Mouse (Mus musculus) liver, embryonic 16.5 days (tissue): ENCODE measurements around the gene Hnf4a. TPM values are rescaled to one million over a fixed set of nuclear protein-coding genes. Genes with fewer than 3 reads are reported as not detected.

Source experiments
- ATAC-seq: fragments of 200-750 bp; cut with Nextera tagmentation; 2 replicates; pipeline ENCODE4 v1.8.0; 2017; ENCODE audit warnings: low read depth, mild to moderate bottlenecking, moderate number of reproducible peaks, moderate library complexity
- H3K27ac ChIP-seq: fragments of 300-500 bp; sonication (generic); 2 replicates; pipeline ENCODE4 v1.5.1; 2014; ENCODE audit warnings: mild to moderate bottlenecking, low read length
- H3K27me3 ChIP-seq: fragments of 300-500 bp; sonication (generic); 2 replicates; pipeline ENCODE4 v1.6.1; 2014; ENCODE audit warnings: low read depth, low read length, mixed read lengths; ENCODE audit not compliant: control insufficient read depth, insufficient read depth
- H3K36me3 ChIP-seq: fragments of 300-500 bp; sonication (generic); 2 replicates; pipeline ENCODE4 v1.6.1; 2014; ENCODE audit warnings: mild to moderate bottlenecking; ENCODE audit not compliant: control insufficient read depth, insufficient read depth
- H3K4me1 ChIP-seq: fragments of 300-500 bp; sonication (generic); 2 replicates; pipeline ENCODE4 v1.6.1; 2014; ENCODE audit warnings: low read depth, low read length, mixed read lengths; ENCODE audit not compliant: control insufficient read depth
- H3K4me2 ChIP-seq: fragments of 300-500 bp; sonication (generic); 2 replicates; pipeline ENCODE4 v1.6.1; 2014; ENCODE audit warnings: low read depth, low read length, mixed read lengths
- H3K4me3 ChIP-seq: fragments of 300-500 bp; sonication (generic); 2 replicates; pipeline ENCODE4 v1.5.1; 2014; ENCODE audit warnings: low read depth, mild to moderate bottlenecking, low read length
- H3K9ac ChIP-seq: fragments of 300-500 bp; sonication (generic); 2 replicates; pipeline ENCODE4 v1.6.1; 2014; ENCODE audit warnings: low read depth, low read length
- H3K9me3 ChIP-seq: fragments of 300-500 bp; sonication (generic); replicated peaks from 2 replicates; pipeline ENCODE4 v1.6.1; 2016; ENCODE audit warnings: low read length; ENCODE audit not compliant: control insufficient read depth
- WGBS: fragments of 180-500 bp; shearing (Covaris S2); extraction: QIAGEN DNeasy Blood & Tissue Kit; methylation state at CpG from one replicate; pipeline ENCODE4 v1.1.7; 2014; ENCODE audit not compliant: insufficient replicate concordance; 5-methylcytosine and 5-hydroxymethylcytosine counted together
- polyA plus RNA-seq: library from polyadenylated mRNA; unstranded; fragments of >200 nt; fragmentation: Nextera tagmentation; extraction: Ambion mirVana; gene quantifications from 2 replicates; pipeline ENCODE4 v1.2.1, GENCODE M21; 2015

The Hnf4a gene
- polyA plus RNA-seq, 1 experiment from 2014 or later: 21.1 TPM

DNA sequence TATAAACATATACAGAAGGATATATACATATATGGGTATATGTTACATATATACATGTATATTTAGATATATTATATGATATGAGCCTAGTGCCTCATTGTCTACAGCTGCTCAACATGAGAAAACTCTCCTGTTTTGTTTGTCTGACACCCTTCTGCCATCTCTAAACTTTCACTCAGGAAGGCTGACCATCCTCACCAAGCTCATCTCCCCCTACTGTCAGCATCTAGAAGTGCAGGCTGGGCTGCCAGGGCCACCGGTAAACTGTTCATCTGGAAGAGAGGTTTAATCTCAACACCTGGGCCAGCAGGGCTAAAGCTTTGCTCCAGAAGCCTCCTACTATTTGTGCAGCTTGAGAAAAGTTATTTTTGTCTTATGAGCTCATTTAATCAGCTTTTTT, 92.6 kb downstream of the Hnf4a start:
- no peak overlapping the region for H3K4me3 ChIP-seq
- no peaks in the 10 kb centered on the region for H3K9me3 ChIP-seq
- no peak overlapping the region for H3K27ac ChIP-seq
- WGBS: 0% methylated on average over 1 of the region's 1 CpGs
- no peaks in the 10 kb centered on the region for H3K36me3 ChIP-seq
- ATAC-seq: no peak
- no peaks in the 10 kb centered on the region for H3K27me3 ChIP-seq
- peaks cover 49% of the 10 kb centered on the region for H3K4me1 ChIP-seq
- no peak overlapping the region for H3K4me2 ChIP-seq
- H3K9ac ChIP-seq: no peak overlapping the region

DNA sequence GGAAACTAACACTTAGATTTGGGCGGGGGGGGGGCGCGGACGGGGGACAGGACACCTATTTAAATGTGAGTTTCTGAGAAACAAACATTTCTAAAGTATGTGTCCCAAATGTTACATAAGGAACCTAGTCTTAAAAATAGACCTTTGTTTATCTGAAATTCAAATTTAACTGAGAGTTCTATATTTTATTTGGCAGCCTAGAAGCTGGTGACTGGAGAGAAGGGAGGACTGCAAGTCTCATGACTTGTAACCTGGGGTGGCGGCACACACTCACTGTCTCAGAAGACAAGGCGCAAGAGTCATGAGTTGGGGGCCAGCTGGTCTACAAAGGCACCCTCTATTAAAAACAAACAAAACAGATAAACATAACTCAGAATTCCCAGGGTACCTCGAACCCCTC, 94.5 kb downstream of the Hnf4a start:
- Histone ChIP-seq H3K9me3 (no peaks in the 10 kb centered on the region), H3K27ac (no peak overlapping the region), H3K36me3 (no peaks in the 10 kb centered on the region), H3K4me3 (no peak overlapping the region), H3K4me1 (peaks cover 42% of the 10 kb centered on the region), H3K9ac (no peak overlapping the region), H3K4me2 (no peak overlapping the region), H3K27me3 (no peaks in the 10 kb centered on the region)
- WGBS: 83% methylated on average over 7 of the region's 7 CpGs
- no peak for ATAC-seq

DNA sequence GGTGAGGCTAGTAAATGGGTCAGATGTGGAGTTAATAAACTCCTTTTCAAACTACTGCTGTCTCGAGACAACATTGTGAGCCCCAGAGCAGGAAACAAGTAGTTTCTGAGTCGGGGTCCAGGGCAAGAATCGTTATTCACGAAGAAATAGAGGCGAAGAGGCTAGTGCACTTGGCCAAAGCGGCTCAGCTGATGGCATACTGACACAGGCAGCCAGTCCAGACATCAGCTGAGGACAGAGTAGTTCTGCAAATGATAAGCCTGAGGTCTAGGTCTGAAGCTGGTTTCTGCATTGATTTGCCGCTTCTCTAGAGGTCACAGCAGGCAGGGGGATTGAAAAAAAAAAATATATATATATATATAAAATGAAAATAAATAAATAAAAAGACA, 95.1 kb downstream of the Hnf4a start:
- H3K36me3 ChIP-seq: no peaks in the 10 kb centered on the region
- no peak overlapping the region; the same call in 1 of the 2 replicates for H3K27ac ChIP-seq
- peak overlapping the region; percentile 88 for H3K4me3 ChIP-seq
- peak overlapping the region; percentile 95 for H3K4me2 ChIP-seq
- no peaks in the 10 kb centered on the region for H3K27me3 ChIP-seq
- no peaks in the 10 kb centered on the region for H3K9me3 ChIP-seq
- H3K9ac ChIP-seq: peak overlapping the region; percentile 92
- H3K4me1 ChIP-seq: peaks cover 37% of the 10 kb centered on the region
- 63% methylated on average over 7 of the region's 7 CpGs for WGBS
- no peak for ATAC-seq

DNA sequence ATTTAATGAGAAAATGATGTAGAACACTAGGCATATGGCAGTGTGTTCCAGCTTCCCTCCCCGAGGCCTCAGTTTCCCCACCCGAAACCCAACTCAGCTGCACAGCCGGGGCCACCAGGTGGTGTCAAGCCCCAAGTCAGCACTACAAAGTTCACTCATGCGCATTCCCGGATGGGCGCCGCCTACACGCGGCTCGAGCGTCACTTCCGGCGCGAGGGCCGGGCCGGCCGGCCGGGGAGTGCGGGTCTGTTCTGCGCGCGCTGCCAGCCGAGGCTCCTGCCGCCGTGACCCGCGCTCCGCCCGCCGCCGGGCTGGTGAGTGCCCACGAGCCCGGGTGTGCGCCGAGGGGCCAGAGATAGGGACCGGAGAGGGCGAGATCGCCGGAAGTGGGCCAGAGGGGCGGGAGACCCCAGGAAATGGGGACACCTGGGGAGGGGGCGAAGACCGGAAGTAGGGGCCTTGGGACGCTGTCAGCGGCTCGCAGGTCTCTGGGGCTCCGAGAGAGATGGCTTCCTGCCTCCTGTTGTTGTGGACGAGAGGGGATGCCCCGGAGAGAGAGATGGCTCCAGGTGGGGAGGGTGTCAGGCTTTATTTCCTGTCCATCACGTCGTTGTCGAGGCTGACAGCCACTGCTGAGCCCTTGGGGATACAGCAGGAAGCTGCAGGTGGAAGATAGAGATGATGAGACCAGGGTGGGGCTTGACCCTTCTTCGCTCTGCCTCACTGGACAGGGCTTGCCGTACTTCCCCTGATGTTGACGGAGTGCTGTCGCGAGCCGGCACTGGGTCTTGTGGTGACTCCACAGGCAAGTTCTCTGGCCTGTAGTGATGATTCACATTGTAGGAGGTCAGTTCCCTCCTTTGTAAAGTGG, 95.7 kb downstream of the Hnf4a start, which contains the start of gene Ttpal:
Gene Ttpal, plus strand, starts transcription at position 214 of the 871 bp plus-strand sequence.
- Histone ChIP-seq H3K27me3 (no peaks in the 10 kb centered on the region), H3K27ac (peak within 1 kb of the TSS; percentile 88), H3K9ac (peak within 1 kb of the TSS; percentile 92), H3K4me1 (peaks cover 31% of the 10 kb centered on the region), H3K4me2 (peak within 1 kb of the TSS; percentile 95), H3K36me3 (no peaks in the 10 kb centered on the region), H3K4me3 (peak within 1 kb of the TSS; percentile 88), H3K9me3 (no peaks in the 10 kb centered on the region)
- under 1% methylated on average over 56 of the region's 57 CpGs for WGBS
- peak; percentile 94 for ATAC-seq

DNA sequence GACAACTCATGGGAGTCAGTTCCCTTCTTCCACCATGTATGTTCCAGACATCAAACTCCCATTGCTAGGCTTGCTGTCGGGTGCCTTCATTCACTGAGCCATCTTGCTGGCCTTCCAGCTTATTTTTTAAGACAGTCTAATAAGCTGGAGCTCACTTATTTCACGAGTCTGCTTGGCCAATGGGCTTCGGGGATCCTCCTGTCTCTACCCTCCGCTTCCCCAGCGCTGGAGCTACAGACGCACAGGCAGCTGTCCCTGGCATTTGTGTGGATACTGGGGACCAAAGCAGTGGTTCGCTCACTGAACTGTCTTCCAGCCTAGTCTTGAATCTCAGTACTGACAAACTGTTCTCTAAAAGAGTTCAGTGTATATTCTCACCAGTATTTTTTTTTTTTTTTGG, 99.6 kb downstream of the Hnf4a start:
- H3K27ac ChIP-seq: no peak overlapping the region
- H3K9me3 ChIP-seq: no peaks in the 10 kb centered on the region
- H3K9ac ChIP-seq: no peak overlapping the region
- 75% methylated on average over 7 of the region's 7 CpGs for WGBS
- H3K36me3 ChIP-seq: peaks cover 4% of the 10 kb centered on the region
- ATAC-seq: no peak
- no peak overlapping the region for H3K4me3 ChIP-seq
- peaks cover 21% of the 10 kb centered on the region for H3K4me1 ChIP-seq
- H3K27me3 ChIP-seq: no peaks in the 10 kb centered on the region
- no peak overlapping the region for H3K4me2 ChIP-seq

DNA sequence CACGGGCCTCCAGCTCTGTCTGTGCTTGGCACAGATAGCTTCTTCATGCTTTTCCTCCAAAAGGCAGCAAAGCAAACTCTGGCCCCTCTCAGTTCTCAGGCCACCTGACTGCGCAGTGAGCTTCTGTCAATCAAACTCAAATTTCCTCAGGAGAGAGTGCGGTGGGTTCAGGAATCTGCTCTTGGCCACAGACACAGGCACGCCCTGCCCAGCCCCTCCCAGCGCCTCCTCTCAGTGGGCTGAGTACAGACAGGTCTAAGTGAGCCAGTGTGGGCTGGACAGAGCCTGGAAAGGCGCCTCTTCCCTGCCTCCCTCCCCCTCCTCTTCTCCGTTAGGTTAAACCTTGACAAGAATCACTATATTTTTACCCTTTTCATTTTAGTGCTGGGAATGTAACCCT, 101.4 kb downstream of the Hnf4a start:
- Histone ChIP-seq H3K9ac (no peak overlapping the region), H3K4me3 (no peak overlapping the region), H3K4me1 (peaks cover 13% of the 10 kb centered on the region), H3K4me2 (no peak overlapping the region), H3K27ac (no peak overlapping the region), H3K27me3 (no peaks in the 10 kb centered on the region), H3K36me3 (peaks cover 10% of the 10 kb centered on the region), H3K9me3 (no peaks in the 10 kb centered on the region)
- 70% methylated on average over 7 of the region's 7 CpGs for WGBS
- no peak for ATAC-seq

DNA sequence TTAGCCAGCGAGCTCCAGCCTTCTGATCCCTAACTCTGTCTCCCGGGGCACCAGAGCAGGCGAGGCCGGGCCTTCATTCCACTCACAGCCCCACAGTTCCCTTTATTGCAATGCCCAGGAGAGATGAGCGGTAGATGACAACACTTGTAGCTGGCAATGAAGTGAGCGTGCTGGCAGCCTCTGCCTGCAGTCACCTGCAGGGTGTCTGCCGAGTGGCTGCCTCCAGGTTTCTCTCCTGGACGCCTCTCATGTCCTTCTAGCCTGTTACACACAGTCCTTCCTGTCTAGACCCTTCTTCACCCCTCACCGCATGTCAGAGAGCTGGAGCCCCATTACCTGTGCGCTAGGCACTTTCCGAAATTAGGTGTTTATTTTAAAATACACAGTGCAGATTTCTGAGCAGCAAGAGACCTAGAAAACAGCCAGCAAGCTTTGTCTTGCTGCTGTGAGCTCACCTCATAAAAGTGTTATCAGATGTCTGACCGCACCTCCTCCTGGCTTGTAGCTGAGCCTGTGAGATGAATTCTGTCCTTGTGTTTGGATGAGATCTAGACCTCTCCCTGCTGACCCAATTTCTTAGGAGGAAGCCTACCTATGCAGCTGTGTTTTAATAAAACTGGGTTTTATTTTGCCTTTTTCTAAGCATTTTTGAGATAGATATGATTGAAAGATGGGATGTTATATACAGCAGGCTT, 102.8 kb downstream of the Hnf4a start:
- no peak for ATAC-seq
- WGBS: 82% methylated on average over 12 of the region's 12 CpGs
- Histone ChIP-seq H3K4me3 (no peak overlapping the region), H3K4me1 (peaks cover 8% of the 10 kb centered on the region; the same call in 1 of the 2 replicates), H3K9ac (no peak overlapping the region), H3K9me3 (no peaks in the 10 kb centered on the region), H3K36me3 (peaks cover 17% of the 10 kb centered on the region), H3K27ac (no peak overlapping the region), H3K4me2 (no peak overlapping the region), H3K27me3 (no peaks in the 10 kb centered on the region)

DNA sequence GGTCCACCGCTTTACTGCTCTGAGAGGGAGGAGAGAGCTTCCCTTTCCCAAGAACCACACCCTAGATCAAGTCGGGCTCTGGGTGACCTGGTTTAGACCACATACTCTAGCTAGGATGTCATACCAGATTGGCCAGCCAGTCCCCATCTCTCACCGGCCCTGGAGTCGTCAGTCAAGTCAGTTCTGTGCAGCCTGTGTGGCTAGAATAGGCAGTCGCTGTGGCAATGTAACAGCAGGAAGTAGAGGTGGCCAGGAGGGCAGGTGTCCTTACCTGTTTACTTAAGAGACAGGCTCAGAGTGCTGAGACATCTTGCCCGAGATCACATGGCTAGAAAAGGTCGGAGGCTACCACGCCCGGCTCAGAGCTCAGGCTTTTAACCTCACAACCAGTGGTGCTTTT, 104.6 kb downstream of the Hnf4a start:
- peaks cover 32% of the 10 kb centered on the region for H3K36me3 ChIP-seq
- ATAC-seq: no peak
- no peaks in the 10 kb centered on the region for H3K27me3 ChIP-seq
- H3K4me1 ChIP-seq: peaks cover under 1% of the 10 kb centered on the region; the same call in 1 of the 2 replicates
- no peak overlapping the region for H3K9ac ChIP-seq
- H3K4me3 ChIP-seq: no peak overlapping the region
- H3K9me3 ChIP-seq: no peaks in the 10 kb centered on the region
- H3K4me2 ChIP-seq: no peak overlapping the region
- 81% methylated on average over 9 of the region's 9 CpGs for WGBS
- H3K27ac ChIP-seq: no peak overlapping the region

DNA sequence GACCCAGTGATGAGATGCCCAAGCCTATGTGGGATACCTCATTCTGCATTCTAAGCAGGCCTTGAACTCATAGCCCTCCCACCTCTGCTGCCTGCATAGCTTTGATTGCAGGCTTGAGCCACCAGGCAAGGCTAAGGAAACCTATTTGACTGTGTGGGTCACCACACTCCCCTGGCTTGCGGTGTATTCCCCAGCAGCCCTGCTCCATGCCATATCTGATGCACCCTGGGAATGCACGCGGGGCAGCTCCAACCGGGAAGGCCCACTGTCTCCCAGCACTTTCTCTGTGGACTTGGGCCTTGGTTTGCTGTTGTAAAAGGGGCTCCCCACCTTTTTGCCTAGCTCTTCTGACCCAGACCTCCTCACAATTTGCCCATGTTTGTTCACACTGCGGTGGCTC, 106.6 kb downstream of the Hnf4a start:
- ATAC-seq: no peak
- no peaks in the 10 kb centered on the region for H3K4me1 ChIP-seq
- H3K9me3 ChIP-seq: no peaks in the 10 kb centered on the region
- H3K36me3 ChIP-seq: peaks cover 52% of the 10 kb centered on the region
- WGBS: 92% methylated on average over 5 of the region's 5 CpGs
- no peak overlapping the region for H3K4me3 ChIP-seq
- H3K9ac ChIP-seq: no peak overlapping the region
- no peaks in the 10 kb centered on the region for H3K27me3 ChIP-seq
- H3K4me2 ChIP-seq: no peak overlapping the region
- H3K27ac ChIP-seq: no peak overlapping the region
